Mouse (Mus musculus): Measurements from ENCODE around the gene Rgs16.

DNA sequence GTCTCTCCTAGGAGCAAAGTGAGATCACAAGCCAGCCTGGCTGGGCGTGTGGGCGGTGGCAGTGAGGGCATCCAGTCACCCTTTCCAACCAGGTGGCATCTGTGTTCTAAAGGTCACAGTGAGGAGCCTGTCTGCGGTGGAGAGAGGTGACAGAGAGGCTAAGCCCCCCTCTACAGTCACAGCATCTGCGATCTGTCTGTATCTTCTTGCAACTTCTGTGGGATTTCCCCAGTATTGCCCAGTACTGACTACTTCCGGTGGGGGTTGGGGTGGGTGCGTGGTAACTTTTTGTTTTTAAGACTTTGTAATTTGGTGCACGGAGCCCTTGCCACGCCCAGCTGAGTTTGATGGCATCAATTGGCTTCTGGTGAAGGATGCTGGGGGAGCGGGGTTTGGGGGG, 16.7 kb upstream of the Rgs16 start:
- TF ChIP-seq MAFK (IDR thresholded peaks at IDR 0.05; ENCODE audit: insufficient read depth, low read depth, low read length): no peak
- no peak for TF ChIP-seq ZC3H11A (IDR thresholded peaks at IDR 0.05; ENCODE audit: borderline replicate concordance, low read depth, low read length)
- no peak for TF ChIP-seq HCFC1 (IDR thresholded peaks at IDR 0.05; ENCODE audit: borderline replicate concordance, insufficient read depth, low read length)
- no peak for TF ChIP-seq ZNF384 (IDR thresholded peaks at IDR 0.05; ENCODE audit: low read depth, low read length)

All from ES-E14 (cell line).